Mouse (Mus musculus) ES-E14 (cell line): Measurements from ENCODE around the gene Grm4. TPM values are rescaled to one million over a fixed set of nuclear protein-coding genes. Genes with fewer than 3 reads are reported as not detected.
"Not testable (repeated sequence)": the region's sequence is repeated elsewhere in the genome, so short reads cannot be mapped to it uniquely, and the experiment has no call there.

Experiments
- DNase-seq: peaks from one replicate; pipeline ENCODE4 v3.0.0-alpha.2; 2013; ENCODE audit warnings: low read depth, low spot score
- H3K27ac ChIP-seq: 2 replicates; pipeline ENCODE4 v1.5.1; 2012; ENCODE audit warnings: low read depth, mild to moderate bottlenecking, low read length, moderate library complexity, mixed read lengths; ENCODE audit not compliant: poor library complexity, insufficient read depth, severe bottlenecking
- H3K36me3 ChIP-seq: 2 replicates; pipeline ENCODE4 v1.6.1; 2012; ENCODE audit warnings: mild to moderate bottlenecking, low read length, moderate library complexity, mixed read lengths; ENCODE audit not compliant: control insufficient read depth, poor library complexity, insufficient read depth, severe bottlenecking
- H3K4me1 ChIP-seq, 2 experiments: fragments of 150-350 bp in 1 of 2; sonication (generic) in 1 of 2; 2 replicates each; pipeline ENCODE4 v1.6.1; 2012; ENCODE audit warnings: low read length in 2 of 2, mild to moderate bottlenecking in 1 of 2, mixed read lengths in 1 of 2; ENCODE audit not compliant: control insufficient read depth in 2 of 2, insufficient read depth in 2 of 2, poor library complexity in 1 of 2
- H3K4me3 ChIP-seq, 2 experiments: fragments of 150-350 bp in 1 of 2; sonication (generic) in 1 of 2; 2 replicates each; pipeline ENCODE4 v1.5.1; 2012; ENCODE audit warnings: low read length in 2 of 2, low read depth in 1 of 2, mild to moderate bottlenecking in 1 of 2, mixed read lengths in 1 of 2; ENCODE audit not compliant: insufficient read depth in 1 of 2, poor library complexity in 1 of 2, severe bottlenecking in 1 of 2
- H3K9ac ChIP-seq: 2 replicates; pipeline ENCODE4 v1.6.1; 2012; ENCODE audit warnings: low read depth, mild to moderate bottlenecking, low read length, mixed read lengths; ENCODE audit not compliant: poor library complexity, insufficient read depth, severe bottlenecking
- H3K9me3 ChIP-seq: fragments of 150-350 bp; sonication (generic); 2 replicates; pipeline ENCODE4 v1.6.1; 2012; ENCODE audit warnings: low read depth, mild to moderate bottlenecking, low read length; ENCODE audit not compliant: control insufficient read depth, insufficient read depth
- CHD2 ChIP-seq: IDR thresholded peaks from 2 replicates; pipeline ENCODE4 v1.6.1; 2014; ENCODE audit warnings: mild to moderate bottlenecking, low read depth, low read length, inconsistent platforms
- HCFC1 ChIP-seq: IDR thresholded peaks from 2 replicates; pipeline ENCODE4 v1.6.1; 2012; ENCODE audit warnings: low read length, inconsistent platforms, borderline replicate concordance; ENCODE audit not compliant: insufficient read depth
- MAFK ChIP-seq: IDR thresholded peaks from 2 replicates; pipeline ENCODE4 v1.6.1; 2014; ENCODE audit warnings: mild to moderate bottlenecking, low read depth, low read length, inconsistent platforms; ENCODE audit not compliant: insufficient read depth
- ZC3H11A ChIP-seq: IDR thresholded peaks from 2 replicates; pipeline ENCODE4 v1.6.1; 2012; ENCODE audit warnings: low read depth, mild to moderate bottlenecking, inconsistent platforms, low read length, borderline replicate concordance
- ZNF384 ChIP-seq: IDR thresholded peaks from 2 replicates; pipeline ENCODE4 v1.6.1; 2012; ENCODE audit warnings: low read depth, low read length, inconsistent platforms
- in situ Hi-C, 2 experiments: fragments of 600-800 bp; cut with MboI; formaldehyde crosslinking; loops; one replicate each; pipeline ENCODE4 v1.15.1; 2025; ENCODE audit warnings: low sequenced_read_pairs in 2 of 2, inconsistent platforms in 1 of 2; ENCODE audit not compliant: unreplicated experiment in 2 of 2
- total RNA-seq: library from RNA; depleted of rRNA; stranded (reverse); fragments of 300-350 nt; gene quantifications from 2 replicates; pipeline ENCODE4 v1.2.3, GENCODE M21; 2012

Grm4 gene
- total RNA-seq, 1 experiment, result 0.49 TPM

DNA sequence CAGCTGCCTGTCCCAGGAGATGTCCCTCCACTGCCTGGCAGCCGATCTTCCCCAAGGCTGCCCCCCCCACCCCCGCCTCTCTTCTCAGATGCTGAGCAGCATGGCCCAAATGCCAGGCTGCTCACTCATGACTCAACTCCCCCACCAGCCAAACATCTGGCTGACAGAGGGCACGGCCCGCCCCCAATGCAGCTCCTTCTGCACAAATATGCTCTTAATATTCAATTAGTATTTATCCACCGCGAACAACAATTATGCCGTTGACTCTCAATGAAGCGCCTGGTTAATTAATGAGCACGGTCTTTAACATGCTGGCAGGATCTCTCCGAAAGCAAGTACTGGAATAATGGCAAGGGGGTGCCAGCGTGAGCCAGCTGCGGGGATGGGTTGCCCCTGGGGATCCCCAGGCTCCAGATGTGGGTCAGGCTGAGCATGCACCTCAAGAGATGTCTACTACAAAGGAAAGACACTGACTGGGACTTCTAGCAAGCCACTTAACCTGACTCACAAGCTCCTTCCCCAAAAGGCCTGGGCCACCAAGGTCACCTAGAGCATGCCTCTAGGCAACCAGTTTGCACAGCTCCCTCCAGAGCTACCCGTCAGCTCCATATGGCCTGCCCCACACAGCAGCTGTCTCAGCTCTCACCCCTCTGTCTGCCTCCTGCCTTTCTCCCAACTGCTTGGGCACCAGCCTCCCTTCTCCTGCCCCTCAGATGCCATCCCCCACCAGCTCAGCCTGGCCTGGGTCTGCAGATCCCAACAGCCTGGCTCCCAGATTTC, 131.8 kb downstream of the Grm4 start:
- Histone ChIP-seq H3K9ac (no peak overlapping the region), H3K4me3 (no peak overlapping the region), H3K27ac (no peak overlapping the region), H3K9me3 (0 out of 2 replicates have a peak, but pooled peaks cover 2% of the 10 kb centered on the region), H3K36me3 (no peaks in the 10 kb centered on the region), H3K4me1 (peaks cover 0 to 12% of the 10 kb centered on the region in 2 experiments; a peak in 2 of 4 replicates)
- DNase-seq, result no peak
- no peak for TF ChIP-seq ZC3H11A
- TF ChIP-seq MAFK, result no peak
- no peak for TF ChIP-seq CHD2
- no peak for TF ChIP-seq ZNF384
- TF ChIP-seq HCFC1, result no peak
- in situ Hi-C loops, result no loop called here

DNA sequence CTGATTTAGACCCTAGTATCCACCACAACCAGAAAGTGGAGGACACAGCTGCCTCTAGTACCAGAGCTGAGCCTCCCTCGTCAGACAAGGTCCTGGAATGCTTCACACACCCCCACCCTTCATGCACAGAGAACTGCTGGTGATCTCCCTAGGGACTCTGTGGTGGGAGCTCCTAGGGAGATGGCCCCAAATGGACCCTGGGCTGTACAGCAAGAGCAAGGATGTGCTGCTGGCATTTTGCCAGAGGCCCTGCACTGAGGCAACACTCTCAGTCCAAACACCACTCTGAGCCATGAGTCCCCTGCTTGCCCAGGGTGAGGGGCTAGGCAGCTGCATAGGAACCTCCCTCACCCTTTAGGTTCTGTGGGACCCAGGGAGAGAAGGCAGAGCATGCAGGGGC, 134.8 kb downstream of the Grm4 start:
- TF ChIP-seq ZC3H11A (no peak), MAFK (no peak), ZNF384 (no peak), HCFC1 (no peak), CHD2 (no peak)
- Histone ChIP-seq H3K36me3 (no peaks in the 10 kb centered on the region), H3K9ac (no peak overlapping the region), H3K4me1 (peaks cover 0 to 3% of the 10 kb centered on the region in 2 experiments; a peak in 2 of 4 replicates), H3K27ac (no peak overlapping the region), H3K9me3 (0 out of 2 replicates have a peak, but pooled peaks cover 2% of the 10 kb centered on the region), H3K4me3 (no peak overlapping the region)
- DNase-seq, result no peak
- in situ Hi-C loops, result no loop called here

DNA sequence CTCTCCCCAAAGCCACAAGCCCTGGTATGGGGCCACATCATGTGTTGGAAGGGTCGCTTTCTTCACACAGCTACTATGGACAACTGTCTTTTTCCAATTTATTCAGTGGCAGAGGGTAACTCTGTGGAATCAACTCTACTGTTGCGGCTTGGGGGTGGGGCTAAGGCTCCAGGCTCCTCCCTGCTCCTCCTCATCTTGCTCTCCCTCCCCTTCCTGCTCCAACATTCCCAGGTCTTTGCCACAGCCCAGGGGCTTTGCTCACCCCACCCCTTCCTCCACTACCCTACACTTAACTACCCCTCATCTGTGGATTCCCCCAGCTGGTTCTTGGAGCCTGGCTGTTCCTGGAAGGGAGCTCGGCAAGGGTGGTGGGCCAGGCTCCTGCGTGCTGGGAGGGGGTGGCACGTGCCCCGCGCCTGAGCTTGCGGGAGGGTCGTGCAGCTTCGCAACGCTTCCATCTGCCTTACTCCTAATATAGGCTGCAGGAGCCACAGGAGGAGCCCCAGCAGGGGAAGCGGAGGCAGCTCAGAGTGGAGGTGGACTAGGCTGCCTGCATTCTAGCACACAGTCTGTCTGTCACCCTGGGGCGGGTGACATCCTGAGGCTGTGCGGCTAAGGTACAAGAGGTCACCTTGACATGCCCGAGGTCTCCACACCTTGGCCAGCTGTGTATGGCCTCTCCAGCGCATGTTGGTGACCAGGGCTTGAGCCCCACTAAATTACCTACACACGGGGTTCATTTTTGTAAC, 135.5 kb downstream of the Grm4 start:
- Histone ChIP-seq H3K4me3 (no peak overlapping the region), H3K9ac (no peak overlapping the region), H3K36me3 (no peaks in the 10 kb centered on the region), H3K4me1 (peaks cover 0 to 2% of the 10 kb centered on the region in 2 experiments; a peak in 2 of 4 replicates), H3K27ac (no peak overlapping the region), H3K9me3 (0 out of 2 replicates have a peak, but pooled peaks cover 2% of the 10 kb centered on the region)
- no peak for DNase-seq
- no peak for TF ChIP-seq MAFK
- no peak for TF ChIP-seq CHD2
- no peak for TF ChIP-seq ZC3H11A
- no peak for TF ChIP-seq ZNF384
- TF ChIP-seq HCFC1, result no peak
- in situ Hi-C loops, result no loop called here

DNA sequence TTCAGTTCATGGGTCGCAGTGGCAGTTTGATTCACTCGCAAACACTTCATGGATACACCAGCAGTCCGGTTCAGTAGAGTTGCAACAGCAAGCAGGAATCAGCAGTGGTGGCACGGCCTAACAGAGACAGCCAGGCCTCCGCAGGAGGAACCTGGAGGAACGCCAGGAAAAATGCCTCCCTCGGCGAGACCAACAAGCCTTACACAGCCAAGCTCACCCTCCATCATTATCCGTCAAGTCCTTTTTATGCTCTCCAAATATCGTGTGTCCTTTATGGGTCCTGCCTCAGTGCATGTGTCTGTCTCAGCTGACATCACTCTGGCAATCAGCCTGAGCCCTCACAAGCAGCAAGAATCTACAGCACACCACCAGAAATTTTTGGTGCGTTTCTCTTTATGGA, 138.3 kb downstream of the Grm4 start:
- Histone ChIP-seq H3K9ac (no peak overlapping the region), H3K27ac (no peak overlapping the region), H3K4me1 (peaks cover 0 to 6% of the 10 kb centered on the region in 2 experiments; a peak in 2 of 4 replicates), H3K36me3 (no peaks in the 10 kb centered on the region), H3K4me3 (no peak overlapping the region), H3K9me3 (0 out of 2 replicates have a peak, but pooled peaks cover 2% of the 10 kb centered on the region)
- no peak for DNase-seq
- no peak for TF ChIP-seq ZC3H11A
- TF ChIP-seq CHD2, result no peak
- TF ChIP-seq HCFC1, result no peak
- TF ChIP-seq MAFK, result no peak
- TF ChIP-seq ZNF384, result no peak
- in situ Hi-C loops, result no loop called here

DNA sequence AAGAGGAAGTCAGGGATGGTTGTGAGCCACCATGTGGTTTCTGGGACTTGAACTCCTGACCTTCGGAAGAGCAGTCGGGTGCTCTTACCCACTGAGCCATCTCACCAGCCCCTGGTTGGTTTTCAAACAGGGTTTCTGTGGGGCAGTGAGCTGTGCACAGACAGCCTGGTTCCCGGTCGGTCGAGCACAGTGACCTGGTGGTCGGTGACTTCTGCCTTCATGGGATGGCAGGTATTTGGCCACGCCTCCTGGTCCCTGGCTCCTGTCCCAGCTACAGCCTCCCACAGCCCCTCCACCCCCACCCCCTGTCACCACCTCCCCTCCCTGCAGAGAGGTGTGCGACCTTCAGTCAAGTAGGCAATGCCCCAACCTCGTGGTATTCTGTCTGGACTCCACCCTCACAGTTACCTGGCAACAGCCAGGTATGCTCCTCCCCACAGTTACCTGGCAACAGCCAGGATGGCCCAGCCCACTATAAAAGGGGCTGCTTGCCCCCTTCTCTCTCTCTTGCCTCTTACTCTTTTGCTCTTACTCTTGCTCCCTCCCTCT, 140.2 kb downstream of the Grm4 start:
- DNase-seq, H3K36me3 ChIP-seq, H3K4me1 ChIP-seq, H3K9me3 ChIP-seq, H3K4me3 ChIP-seq, H3K27ac ChIP-seq, H3K9ac ChIP-seq, in situ Hi-C loops: not testable (repeated sequence)
